Mouse (Mus musculus): ENCODE measurements around the gene Crocc. TPM values are rescaled to one million over a fixed set of nuclear protein-coding genes. Genes with fewer than 3 reads are reported as not detected.
A peak's percentile ranks its signal among the peaks of the same experiment; 100 is the strongest.

Crocc gene
- polyA plus RNA-seq (2016; fragmentation: Nextera tagmentation; extraction: Ambion mirVana), result 10.8 and 11.0 TPM in 2 replicates

- peak; percentile 100 for DNase-seq (ENCODE audit: low spot score)
- Histone ChIP-seq H3K27me3 (ENCODE audit: low read depth, poor library complexity, severe bottlenecking) (no peaks in the 10 kb centered on the region), H3K4me1 (peaks cover 49% of the 10 kb centered on the region), H3K36me3 (peaks cover 27% of the 10 kb centered on the region), H3K9me3 (replicated peaks) (no peaks in the 10 kb centered on the region), H3K4me3 (peak within 1 kb of the TSS; percentile 65), H3K27ac (replicated peaks) (peak within 1 kb of the TSS; percentile 92)
- under 1% methylated on average over 77 of the region's 77 CpGs for WGBS
Measured at GRCm38 (mm10) chr4:141060426-141061301, at the start of gene Crocc. Gene Crocc, minus strand, starts transcription at chr4:141060550.

GRCm38 (mm10) chr4:141108196-141108732 lies 47.9 kb upstream of the Crocc start:
- Histone ChIP-seq H3K9me3 (replicated peaks) (peaks cover 8% of the 10 kb centered on the region; the same call in 1 of the 2 replicates), H3K36me3 (peaks cover 36% of the 10 kb centered on the region), H3K27me3 (ENCODE audit: low read depth, poor library complexity, severe bottlenecking) (no peaks in the 10 kb centered on the region), H3K4me3 (no peak overlapping the region), H3K4me1 (peaks cover 14% of the 10 kb centered on the region), H3K27ac (replicated peaks) (no peak overlapping the region)
- 61% methylated on average over 10 of the region's 10 CpGs for WGBS
- no peak for DNase-seq (ENCODE audit: low spot score)

- 87% methylated on average over 16 of the region's 16 CpGs for WGBS
Measured at GRCm38 (mm10) chr4:141106526-141107183, 46.3 kb upstream of the Crocc start.

GRCm38 (mm10) chr4:141101855-141102254 lies 41.5 kb upstream of the Crocc start:
- peak; percentile 45 for DNase-seq (ENCODE audit: low spot score)
- H3K27me3 ChIP-seq (ENCODE audit: low read depth, poor library complexity, severe bottlenecking), result no peaks in the 10 kb centered on the region
- H3K4me3 ChIP-seq, result no peak overlapping the region
- H3K27ac ChIP-seq (replicated peaks), result no peak overlapping the region
- H3K9me3 ChIP-seq (replicated peaks), result 0 out of 2 replicates have a peak, but pooled peaks cover 6% of the 10 kb centered on the region
- WGBS, result 68% methylated on average over 6 of the region's 6 CpGs
- H3K36me3 ChIP-seq, result no peaks in the 10 kb centered on the region
- H3K4me1 ChIP-seq, result peaks cover 15% of the 10 kb centered on the region

More at GRCm38 (mm10) chr4:141106526-141107183, 46.3 kb upstream of the Crocc start:
- no peaks in the 10 kb centered on the region for H3K27me3 ChIP-seq (ENCODE audit: low read depth, poor library complexity, severe bottlenecking)
- H3K27ac ChIP-seq (replicated peaks), result 0 out of 2 replicates have a peak overlapping the region, but pooled peaks have one; percentile 19
- H3K4me1 ChIP-seq, result peaks cover 12% of the 10 kb centered on the region; the same call in 1 of the 2 replicates
- DNase-seq (ENCODE audit: low spot score), result no peak
- H3K9me3 ChIP-seq (replicated peaks), result peaks cover 12% of the 10 kb centered on the region; the same call in 1 of the 2 replicates
- H3K36me3 ChIP-seq, result peaks cover 20% of the 10 kb centered on the region
- H3K4me3 ChIP-seq, result no peak overlapping the region

- H3K36me3 ChIP-seq, result no peaks in the 10 kb centered on the region
- H3K27me3 ChIP-seq (ENCODE audit: low read depth, poor library complexity, severe bottlenecking), result no peaks in the 10 kb centered on the region
- WGBS, result 88% methylated on average over 9 of the region's 9 CpGs
- no peak for DNase-seq (ENCODE audit: low spot score)
- H3K9me3 ChIP-seq (replicated peaks), result 0 out of 2 replicates have a peak, but pooled peaks cover 6% of the 10 kb centered on the region
- H3K4me1 ChIP-seq, result peaks cover 13% of the 10 kb centered on the region
- H3K27ac ChIP-seq (replicated peaks), result no peak overlapping the region
- no peak overlapping the region for H3K4me3 ChIP-seq
Measured at GRCm38 (mm10) chr4:141101291-141101690, 40.9 kb upstream of the Crocc start.

- DNase-seq (ENCODE audit: low spot score), result no peak
- no peak overlapping the region for H3K27ac ChIP-seq (replicated peaks)
- 0 out of 2 replicates have a peak, but pooled peaks cover 6% of the 10 kb centered on the region for H3K9me3 ChIP-seq (replicated peaks)
- H3K27me3 ChIP-seq (ENCODE audit: low read depth, poor library complexity, severe bottlenecking), result no peaks in the 10 kb centered on the region
- peaks cover 10% of the 10 kb centered on the region for H3K4me1 ChIP-seq
- H3K4me3 ChIP-seq, result no peak overlapping the region
- 82% methylated on average over 5 of the region's 5 CpGs for WGBS
- H3K36me3 ChIP-seq, result no peaks in the 10 kb centered on the region
Measured at GRCm38 (mm10) chr4:141099956-141100355, 39.6 kb upstream of the Crocc start.

GRCm38 (mm10) chr4:141098935-141099334 lies 38.6 kb upstream of the Crocc start:
- Histone ChIP-seq H3K27me3 (ENCODE audit: low read depth, poor library complexity, severe bottlenecking) (no peaks in the 10 kb centered on the region), H3K4me3 (no peak overlapping the region), H3K27ac (replicated peaks) (no peak overlapping the region), H3K4me1 (peaks cover 10% of the 10 kb centered on the region), H3K9me3 (replicated peaks) (0 out of 2 replicates have a peak, but pooled peaks cover 6% of the 10 kb centered on the region), H3K36me3 (no peaks in the 10 kb centered on the region)
- 81% methylated on average over 4 of the region's 4 CpGs for WGBS
- DNase-seq (ENCODE audit: low spot score), result no peak

- Histone ChIP-seq H3K27me3 (ENCODE audit: low read depth, poor library complexity, severe bottlenecking) (no peaks in the 10 kb centered on the region), H3K27ac (replicated peaks) (no peak overlapping the region)
Measured at GRCm38 (mm10) chr4:141096710-141097109, 36.4 kb upstream of the Crocc start.

GRCm38 (mm10) chr4:141095016-141095415 lies 34.7 kb upstream of the Crocc start:
- Histone ChIP-seq H3K9me3 (replicated peaks) (no peaks in the 10 kb centered on the region), H3K4me3 (no peak overlapping the region), H3K27ac (replicated peaks) (no peak overlapping the region), H3K36me3 (no peaks in the 10 kb centered on the region), H3K4me1 (peaks cover 10% of the 10 kb centered on the region), H3K27me3 (ENCODE audit: low read depth, poor library complexity, severe bottlenecking) (no peaks in the 10 kb centered on the region)
- DNase-seq (ENCODE audit: low spot score), result no peak
- 85% methylated on average over 10 of the region's 10 CpGs for WGBS

More at GRCm38 (mm10) chr4:141096710-141097109, 36.4 kb upstream of the Crocc start:
- 20% methylated on average over 9 of the region's 9 CpGs for WGBS
- DNase-seq (ENCODE audit: low spot score), result no peak
- H3K4me3 ChIP-seq, result no peak overlapping the region; the same call in 1 of the 2 replicates
- peaks cover 10% of the 10 kb centered on the region for H3K4me1 ChIP-seq
- H3K9me3 ChIP-seq (replicated peaks), result 0 out of 2 replicates have a peak, but pooled peaks cover 4% of the 10 kb centered on the region
- no peaks in the 10 kb centered on the region for H3K36me3 ChIP-seq

- Histone ChIP-seq H3K4me3 (no peak overlapping the region), H3K27me3 (ENCODE audit: low read depth, poor library complexity, severe bottlenecking) (no peaks in the 10 kb centered on the region), H3K9me3 (replicated peaks) (no peaks in the 10 kb centered on the region), H3K4me1 (peaks cover 6% of the 10 kb centered on the region; the same call in 1 of the 2 replicates), H3K27ac (replicated peaks) (no peak overlapping the region), H3K36me3 (no peaks in the 10 kb centered on the region)
- WGBS, result 80% methylated on average over 9 of the region's 9 CpGs
- DNase-seq (ENCODE audit: low spot score), result no peak
Measured at GRCm38 (mm10) chr4:141088714-141089113, 28.4 kb upstream of the Crocc start.

GRCm38 (mm10) chr4:141088033-141088432 lies 27.7 kb upstream of the Crocc start, which contains the start of gene Spata21:
Gene Spata21, plus strand, starts transcription at chr4:141088333.
- WGBS, result 83% methylated on average over 6 of the region's 6 CpGs
- no peak within 1 kb of the TSS for H3K27ac ChIP-seq (replicated peaks)
- H3K4me3 ChIP-seq, result no peak within 1 kb of the TSS

GRCm38 (mm10) chr4:141086862-141087261 lies 26.5 kb upstream of the Crocc start:
- WGBS, result 86% methylated on average over 10 of the region's 10 CpGs

More at GRCm38 (mm10) chr4:141088033-141088432, 27.7 kb upstream of the Crocc start, which contains the start of gene Spata21:
- no peak for DNase-seq (ENCODE audit: low spot score)
- no peaks in the 10 kb centered on the region for H3K36me3 ChIP-seq
- no peaks in the 10 kb centered on the region for H3K9me3 ChIP-seq (replicated peaks)
- H3K4me1 ChIP-seq, result peaks cover 6% of the 10 kb centered on the region; the same call in 1 of the 2 replicates
- H3K27me3 ChIP-seq (ENCODE audit: low read depth, poor library complexity, severe bottlenecking), result no peaks in the 10 kb centered on the region

More at GRCm38 (mm10) chr4:141086862-141087261, 26.5 kb upstream of the Crocc start:
- Histone ChIP-seq H3K9me3 (replicated peaks) (no peaks in the 10 kb centered on the region), H3K27me3 (ENCODE audit: low read depth, poor library complexity, severe bottlenecking) (no peaks in the 10 kb centered on the region), H3K4me1 (peaks cover 6% of the 10 kb centered on the region; the same call in 1 of the 2 replicates), H3K27ac (replicated peaks) (no peak overlapping the region), H3K36me3 (no peaks in the 10 kb centered on the region), H3K4me3 (no peak overlapping the region)
- DNase-seq (ENCODE audit: low spot score), result no peak
